Mouse (Mus musculus) adrenal gland, adult 2 months (tissue): Measurements from ENCODE around the gene Bahcc1. TPM values are rescaled to one million over a fixed set of nuclear protein-coding genes. Genes with fewer than 3 reads are reported as not detected.

ENCODE experiments used
- DNase-seq: peaks from one replicate; pipeline ENCODE4 v3.0.0; 2021
- long read RNA-seq: library from polyadenylated mRNA; stranded (forward); transcript quantifications from one replicate; pipeline ENCODE4 v2.0.0, GENCODE M21; 2021
- polyA plus RNA-seq: library from polyadenylated mRNA; depleted of rRNA; stranded (reverse); fragments of >200 nt; gene quantifications from 2 replicates; pipeline ENCODE4 v1.2.3, GENCODE M21; 2012; rRNA removed
- total RNA-seq, 2 experiments: library from RNA; stranded (reverse); gene quantifications; 2 replicates each; pipeline ENCODE4 v1.2.3; 2021

Bahcc1 gene
- total RNA-seq = 10 to 100 TPM in 1 of 2 experiments, 1 to 10 TPM in 1; 9.2 to 21.9 TPM
- polyA plus RNA-seq = 17.9 and 19.5 TPM in 2 replicates
- long read RNA-seq, partial matches to known transcripts = 2 of 3 reads
- long read RNA-seq, other reads (novel, unspliced or antisense) = 1 of 3 reads

DNA sequence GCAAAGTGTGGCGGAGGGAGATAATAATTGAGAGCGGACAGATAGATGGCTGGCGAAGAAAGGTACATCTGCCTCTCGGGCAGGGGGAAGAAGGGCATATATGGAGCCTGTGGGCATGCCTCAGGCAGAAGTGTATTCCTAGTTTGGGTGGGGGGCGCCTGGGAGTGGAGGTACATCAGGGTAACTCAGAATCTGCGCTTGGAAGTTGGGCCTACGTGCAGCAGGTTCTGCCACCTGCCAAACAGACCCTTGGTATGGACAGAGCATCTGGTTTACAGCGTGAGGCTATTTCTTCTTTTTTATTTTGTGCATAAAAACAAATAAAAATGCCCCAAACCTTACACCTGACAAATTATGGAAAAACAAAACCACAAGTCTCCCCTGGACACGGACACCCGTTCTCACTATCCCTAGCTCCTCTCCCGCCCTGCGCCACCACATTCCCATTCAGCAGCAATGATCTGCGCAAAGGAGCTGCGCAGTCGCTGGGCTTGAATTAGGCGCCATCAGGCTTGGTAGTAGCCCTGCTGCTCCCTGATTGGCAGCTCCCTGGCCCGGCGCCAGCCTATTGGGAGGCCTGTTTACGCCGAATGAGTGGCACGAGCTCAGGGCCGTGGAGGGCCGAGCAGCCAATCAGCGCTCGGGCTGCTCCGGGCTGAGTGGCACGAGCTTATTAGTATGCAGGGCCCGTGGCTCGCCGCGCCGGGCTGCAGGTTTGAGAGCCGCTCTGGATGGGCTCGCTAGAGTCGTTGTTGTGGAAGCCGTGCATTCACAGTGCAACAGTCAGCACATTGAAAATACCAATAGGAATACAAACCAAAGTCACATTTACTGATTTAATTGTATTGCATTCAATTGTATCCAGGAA, at the start of gene Bahcc1:
TSS of gene Bahcc1 (plus strand) at position 718 of the 868 bp plus-strand sequence.
- DNase-seq = peak; percentile 100

DNA sequence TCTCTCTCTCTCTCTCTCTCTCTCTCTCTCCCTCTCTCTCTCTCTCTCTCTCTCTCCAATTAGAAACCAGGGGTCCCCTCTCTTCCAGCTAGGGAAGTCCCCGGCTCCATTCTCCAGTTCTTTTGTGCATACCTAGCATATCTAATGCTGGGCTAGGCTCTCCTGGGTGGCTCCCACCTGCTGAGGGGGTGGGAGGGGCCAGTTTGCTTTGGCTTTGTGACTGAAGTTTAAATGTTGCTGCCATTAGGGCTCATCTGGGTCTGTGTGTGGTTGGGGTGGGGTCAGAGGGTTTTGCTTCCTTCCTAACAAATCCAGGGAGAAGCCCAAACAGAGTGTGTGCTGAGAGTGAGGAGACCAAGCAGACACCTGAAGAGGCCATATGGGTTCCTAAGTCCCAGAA, 49.6 kb upstream of the Bahcc1 start:
- no peak for DNase-seq

DNA sequence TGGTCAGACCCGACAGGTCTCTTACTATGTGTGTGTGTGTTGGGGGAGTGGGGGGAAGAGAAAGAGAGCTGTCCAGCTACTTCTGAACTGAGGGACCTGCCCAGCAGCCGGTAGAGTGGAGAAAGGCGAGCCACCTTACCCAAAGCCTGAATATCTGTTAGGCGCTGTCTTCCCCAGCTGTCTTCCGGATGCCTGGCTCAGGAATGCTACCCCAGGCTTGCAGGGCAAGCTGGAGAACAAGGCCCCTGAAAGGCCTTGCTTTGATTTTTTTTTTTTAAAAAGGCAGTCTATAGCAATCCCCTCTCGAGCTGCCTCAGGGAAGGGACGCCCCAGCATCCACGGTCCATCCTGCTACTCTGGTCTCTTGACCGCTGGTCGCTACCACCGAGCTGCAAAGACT, 49.0 kb upstream of the Bahcc1 start:
- DNase-seq = no peak

DNA sequence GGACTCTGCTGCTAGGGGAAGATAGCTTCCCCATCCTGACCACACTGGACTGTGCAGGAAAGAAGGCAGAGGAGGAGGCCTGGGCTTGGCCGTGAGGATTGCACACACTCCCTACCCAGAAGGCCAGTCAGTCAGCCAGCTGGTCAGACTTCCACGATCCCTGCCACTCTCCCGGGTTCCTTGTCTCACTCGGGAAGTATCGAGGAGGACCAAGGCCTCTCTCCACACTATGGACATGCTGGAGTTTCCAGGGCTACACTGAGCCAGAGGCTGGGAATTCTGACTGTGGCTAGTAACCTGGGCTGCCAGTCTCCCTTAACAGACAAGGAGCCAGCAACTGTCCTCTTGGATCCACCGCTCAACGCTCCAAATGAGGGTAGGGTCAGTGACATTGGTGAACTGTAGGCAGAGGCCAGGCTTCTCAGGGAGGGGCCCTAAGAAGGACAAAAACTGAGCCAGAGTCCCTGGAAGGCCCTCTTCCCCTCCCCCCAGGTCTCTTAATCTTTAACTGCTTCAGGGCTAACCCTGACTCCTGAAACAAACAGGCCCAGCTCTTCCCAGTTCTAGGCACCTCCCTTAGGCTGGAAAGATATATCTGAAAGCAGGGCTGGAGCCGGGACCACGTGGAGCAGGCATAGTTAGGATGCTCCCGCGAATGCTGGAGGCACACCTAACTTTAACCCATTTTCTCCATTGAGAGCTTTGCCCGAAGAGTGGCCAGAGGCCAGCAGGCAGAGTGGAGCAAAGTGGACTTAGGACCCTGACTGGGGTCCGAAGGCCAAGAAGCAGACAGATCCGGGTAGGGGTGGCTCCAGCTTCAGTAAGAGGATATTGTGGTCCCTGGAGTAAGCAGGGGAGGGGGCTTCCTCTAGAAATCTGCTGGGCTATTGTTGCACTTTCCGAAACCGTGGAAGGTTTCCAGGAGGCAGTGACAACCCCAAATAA, 48.1 kb upstream of the Bahcc1 start:
- peak; percentile 77 for DNase-seq

DNA sequence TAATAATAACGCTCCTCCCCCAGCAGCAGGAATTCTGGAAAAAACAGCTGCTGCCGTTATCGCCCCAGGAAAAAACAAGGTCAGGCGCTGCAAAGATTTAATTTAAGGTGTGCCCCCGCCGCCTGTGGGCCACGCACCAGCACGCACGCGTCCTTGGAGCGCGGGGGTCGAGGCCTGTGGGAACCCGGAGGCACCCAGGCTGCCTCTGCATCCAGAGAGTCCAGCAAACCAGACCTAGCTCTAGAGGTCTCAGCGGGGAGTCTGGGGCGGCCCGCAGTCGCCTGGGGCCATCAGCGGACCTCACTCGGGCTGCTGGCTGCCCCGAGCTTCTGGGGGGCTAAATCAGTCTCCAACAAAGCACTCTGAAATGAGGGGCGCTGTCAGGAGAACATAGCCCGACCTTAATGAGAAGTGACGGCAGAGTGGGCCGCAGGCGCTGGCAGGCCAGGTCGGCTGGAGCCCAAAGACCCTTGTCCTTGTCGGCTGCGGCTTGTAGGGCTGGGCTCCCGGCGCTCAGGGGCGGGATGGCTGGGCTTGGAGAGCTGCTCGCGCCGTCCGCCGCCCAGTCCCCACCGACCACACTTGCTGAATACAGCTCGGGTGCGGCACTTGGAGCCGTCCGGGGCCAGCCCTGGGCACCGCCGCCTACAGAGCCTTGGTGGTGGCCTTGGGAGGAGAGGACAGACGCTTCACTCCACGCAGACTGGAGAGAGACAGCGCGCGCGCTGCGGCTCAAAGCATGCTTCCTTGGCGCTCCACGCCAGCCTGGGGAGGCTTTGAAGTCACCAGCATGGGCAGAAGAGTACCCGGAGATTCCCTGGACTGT, 47.2 kb upstream of the Bahcc1 start:
- DNase-seq = peak; percentile 89

DNA sequence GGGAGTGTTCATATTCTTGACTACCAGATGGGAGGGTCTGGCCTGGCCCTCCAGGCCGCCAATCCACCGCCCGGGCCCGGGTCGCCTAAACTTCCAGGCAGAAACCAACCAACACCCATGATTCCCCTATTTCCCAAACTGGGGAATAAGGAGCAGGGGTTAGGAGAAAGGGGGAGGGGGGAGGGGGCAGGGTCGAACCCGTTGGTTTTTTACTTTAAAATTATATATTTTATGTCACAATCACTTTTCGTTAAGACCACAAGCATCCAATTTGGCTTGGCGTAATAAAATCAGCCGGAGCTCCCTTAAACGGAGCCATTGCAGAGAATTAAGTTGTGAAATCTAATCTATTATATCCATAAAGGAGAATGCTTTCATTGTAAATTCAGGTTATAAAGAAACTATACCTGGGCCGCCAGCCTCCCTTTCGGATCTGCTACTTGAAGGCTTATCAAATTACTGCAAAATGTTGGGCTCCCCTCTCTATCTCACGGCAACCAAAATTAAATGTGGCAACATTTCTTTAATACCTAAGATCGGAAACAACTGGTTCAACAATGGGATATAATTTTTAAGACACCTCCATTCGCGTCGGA, 46.5 kb upstream of the Bahcc1 start:
- DNase-seq = no peak

DNA sequence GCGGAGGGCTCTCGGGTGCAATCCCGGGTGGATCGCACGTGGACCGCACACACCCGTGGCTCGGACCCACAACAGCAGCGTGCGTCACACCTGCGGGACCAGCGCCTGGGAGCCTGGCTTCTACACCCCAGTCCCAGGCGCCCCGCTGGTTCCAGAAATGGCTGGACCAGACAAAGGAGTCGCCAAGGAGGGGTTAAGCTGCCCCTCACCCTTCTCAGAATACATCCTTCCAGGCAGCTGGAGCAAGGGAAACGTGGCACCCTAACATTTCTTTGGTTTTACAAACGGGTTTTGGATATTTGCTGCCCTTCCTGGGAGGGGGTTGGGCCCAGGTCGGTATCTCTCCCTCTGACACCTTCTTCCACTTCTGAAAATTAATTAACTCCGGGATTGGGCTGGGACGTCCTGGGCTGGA, 45.9 kb upstream of the Bahcc1 start:
- DNase-seq = peak; percentile 75

DNA sequence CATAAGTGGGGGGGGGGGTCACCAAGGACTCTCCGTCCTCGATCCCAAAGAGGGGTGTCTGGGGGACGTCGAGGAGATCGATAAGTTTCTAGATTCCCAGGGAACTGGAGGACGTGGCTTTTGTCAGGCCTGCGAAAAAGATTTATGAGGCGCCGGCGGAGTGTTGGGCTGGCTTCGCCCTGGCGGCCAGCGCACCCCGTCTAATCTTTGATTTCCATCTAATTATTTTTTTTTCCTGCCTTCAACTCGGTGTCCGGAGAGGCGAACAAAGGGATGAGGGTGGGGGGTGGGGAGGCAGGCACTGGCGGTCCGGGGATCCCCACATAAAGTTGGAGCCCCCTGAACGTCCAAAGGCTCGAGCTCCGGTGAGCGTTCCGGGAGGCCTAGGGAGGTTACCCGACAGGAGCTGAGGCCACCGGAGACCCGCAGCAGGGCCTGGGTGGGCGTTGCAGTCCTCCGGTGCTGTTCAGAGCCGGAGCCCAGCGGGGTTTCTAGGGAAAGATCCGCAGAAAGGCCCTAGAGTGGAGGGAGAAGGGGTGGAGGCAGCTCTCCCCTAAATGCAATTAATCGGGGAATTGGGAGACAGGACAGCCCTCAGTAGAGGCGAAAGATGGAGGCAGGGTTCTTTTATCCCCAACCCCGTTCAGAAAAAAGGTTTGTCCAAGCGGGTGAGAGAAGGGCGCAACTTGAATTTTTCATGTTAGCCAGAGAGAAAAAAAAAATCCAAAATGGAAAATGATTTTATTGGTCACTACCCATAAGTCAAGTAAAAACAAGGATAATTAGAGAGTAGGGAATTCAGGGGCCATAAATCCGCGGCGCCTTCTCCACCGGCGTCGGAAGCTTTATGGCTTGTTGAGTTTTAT, 45.3 kb upstream of the Bahcc1 start:
- peak; percentile 72 for DNase-seq

DNA sequence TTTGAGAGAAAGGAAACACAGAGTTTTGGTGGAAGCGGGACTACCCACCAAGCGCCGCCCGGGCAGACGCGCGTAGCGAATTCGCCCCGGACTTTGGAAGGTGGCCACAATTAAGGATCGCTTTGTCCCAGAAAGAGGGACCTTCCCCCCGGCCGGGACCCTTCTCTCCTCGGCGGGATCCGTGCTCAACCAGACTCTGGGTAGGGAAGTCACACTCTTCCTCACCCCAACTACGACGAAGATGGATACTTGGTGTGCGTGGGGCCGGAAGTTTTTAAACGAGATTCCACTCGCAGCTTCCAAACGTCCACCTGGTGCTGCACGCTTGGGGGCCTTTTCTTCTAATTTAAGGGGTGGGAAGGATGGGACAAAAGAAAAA, 44.7 kb upstream of the Bahcc1 start:
- DNase-seq = peak; percentile 68

DNA sequence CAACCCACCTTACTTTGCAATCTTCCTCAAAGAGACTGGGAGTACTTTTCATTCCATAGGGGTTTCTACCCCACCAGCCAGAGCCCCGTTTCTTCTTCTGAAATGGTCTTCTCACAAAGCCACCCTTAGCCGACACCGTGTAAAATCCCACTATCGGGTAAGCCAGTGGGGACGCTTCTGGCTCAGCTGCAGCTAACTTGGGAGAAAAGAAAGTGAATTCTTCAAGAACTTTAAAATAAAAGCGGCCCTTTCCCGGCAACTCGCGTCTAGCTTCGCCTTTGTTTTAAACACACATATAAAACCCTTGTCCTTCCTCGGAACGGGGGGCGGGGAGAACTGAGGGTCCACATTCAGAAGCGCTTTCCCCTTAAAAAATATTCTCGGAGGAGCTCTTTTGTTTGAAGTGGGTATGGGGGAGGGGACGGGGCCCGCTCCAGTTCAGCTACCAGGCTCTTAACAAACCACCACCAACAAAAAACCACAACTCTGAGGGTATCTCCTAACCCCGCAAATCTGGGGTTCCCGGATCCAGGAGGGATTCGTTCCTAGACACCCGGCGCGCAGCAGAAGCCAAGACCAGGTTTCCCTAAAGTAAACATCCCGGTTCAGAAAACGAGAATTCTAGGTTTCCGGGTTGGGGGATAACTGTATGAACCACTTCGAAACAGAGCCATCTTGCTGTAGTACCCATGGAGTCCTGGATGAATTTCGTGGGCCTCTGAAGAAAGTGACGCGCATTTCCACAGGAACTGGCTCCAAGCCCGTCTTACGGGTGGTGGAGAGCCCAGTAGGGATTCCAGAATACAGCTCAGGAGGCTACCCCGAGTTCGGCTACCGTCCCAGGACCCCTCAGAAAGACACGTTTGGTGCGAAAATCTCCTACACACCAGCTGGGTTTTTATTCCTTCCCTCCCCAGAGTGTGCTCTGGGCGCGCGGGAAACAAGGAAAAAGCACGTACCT, 44.0 kb upstream of the Bahcc1 start:
- DNase-seq = peak; percentile 79

DNA sequence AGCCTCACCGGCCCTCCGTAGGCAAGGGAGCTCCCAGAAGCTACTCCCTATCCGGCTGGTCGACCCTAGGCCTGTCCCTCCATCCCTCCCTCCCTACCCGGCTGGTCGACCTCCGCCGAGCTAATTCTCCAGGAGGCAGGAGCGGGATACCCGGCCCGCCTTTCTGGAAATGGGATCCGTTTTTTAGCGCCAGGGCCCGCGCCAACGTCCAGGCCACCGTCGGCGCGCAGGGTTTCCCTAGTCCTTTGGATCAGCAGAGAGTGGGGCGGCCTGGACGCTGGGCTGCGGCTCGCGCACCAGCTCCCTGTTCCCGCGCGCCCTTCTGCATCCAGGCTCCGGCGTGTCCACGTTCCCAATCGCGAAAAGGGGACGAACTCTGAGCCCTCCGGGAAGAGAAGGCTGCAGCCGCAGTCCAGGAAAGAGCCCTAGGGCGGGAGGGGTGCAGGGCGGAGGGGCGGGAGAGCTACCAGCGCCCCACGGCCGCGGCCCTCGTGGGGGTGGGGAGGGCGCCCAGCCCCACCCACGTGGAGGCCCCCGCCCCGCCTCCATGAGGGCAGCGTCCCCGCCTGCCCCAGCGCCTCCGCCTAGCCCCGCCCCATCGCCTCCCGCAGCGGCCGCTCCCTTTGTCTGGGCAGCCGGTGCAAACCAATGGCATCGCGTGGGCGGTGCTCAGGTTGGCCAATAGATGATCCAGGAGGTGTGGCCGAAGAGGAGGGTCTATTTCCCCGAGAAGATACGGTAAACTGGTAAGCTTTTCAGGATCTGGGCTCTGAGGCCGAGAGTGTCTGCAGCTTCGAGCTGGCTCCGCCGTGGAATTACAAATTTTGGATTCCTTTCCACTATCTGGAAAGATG, 43.1 kb upstream of the Bahcc1 start:
- peak; percentile 100 for DNase-seq

DNA sequence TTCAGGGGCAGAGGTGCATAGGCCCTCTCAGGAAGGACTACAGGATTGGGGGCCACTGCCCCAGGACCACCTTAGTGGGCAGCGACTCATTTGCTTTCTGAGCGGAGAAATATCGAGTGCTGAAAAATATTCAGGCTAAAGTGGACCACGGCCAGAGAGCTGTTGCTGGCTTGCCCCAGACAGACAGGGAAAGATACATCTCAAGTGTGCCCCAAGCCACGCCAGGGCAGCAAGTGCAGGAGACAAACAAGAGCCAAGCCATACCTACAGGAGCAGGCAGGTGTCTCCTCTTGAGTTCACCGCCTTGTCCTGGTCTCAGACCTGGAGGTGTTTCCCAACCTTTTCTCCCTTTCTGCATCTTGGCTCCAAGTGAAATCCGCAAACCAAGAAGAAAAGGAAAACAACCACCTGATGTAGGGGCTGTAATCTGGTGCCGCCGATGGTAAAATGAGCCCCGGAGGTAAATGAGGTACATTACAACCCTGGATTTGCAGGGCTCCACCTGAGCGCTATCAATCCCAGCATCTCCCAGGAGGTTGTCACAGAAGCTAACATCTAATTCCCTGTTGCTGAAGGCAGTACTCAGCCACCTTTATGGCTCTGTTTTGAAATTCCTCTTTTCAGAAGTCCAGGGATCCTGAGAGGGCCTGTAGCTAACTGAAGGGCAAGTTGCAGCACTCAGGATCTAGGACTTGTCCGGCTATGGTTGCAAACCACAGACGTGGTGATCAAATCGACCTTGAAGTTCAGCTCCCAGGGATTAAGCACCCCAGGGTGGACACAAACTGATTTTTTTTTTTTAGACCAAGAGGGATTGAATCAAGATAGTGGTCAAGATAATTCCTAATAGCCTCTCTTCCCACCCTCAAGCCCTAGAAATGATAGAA, 42.0 kb upstream of the Bahcc1 start:
- DNase-seq = peak; percentile 52

DNA sequence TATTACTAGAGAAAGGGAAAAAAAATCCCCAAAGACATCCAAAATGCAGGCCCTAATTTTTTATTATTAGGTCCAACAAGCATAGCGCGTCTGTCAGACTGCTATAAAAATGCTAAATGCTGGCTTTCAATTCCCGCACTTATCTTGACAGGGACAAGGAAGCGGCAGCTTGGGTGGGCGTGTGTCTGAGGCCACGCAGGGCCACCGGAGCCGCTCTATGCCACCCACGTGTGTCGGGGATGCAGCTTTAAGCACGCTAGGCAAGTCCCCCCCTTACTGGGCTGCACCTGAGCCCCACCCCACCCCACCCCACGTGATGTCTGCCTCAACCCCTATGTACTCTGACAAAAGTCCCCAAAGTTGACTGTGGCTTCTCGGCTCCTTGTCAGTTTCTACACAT, 33.9 kb upstream of the Bahcc1 start:
- no peak for DNase-seq

DNA sequence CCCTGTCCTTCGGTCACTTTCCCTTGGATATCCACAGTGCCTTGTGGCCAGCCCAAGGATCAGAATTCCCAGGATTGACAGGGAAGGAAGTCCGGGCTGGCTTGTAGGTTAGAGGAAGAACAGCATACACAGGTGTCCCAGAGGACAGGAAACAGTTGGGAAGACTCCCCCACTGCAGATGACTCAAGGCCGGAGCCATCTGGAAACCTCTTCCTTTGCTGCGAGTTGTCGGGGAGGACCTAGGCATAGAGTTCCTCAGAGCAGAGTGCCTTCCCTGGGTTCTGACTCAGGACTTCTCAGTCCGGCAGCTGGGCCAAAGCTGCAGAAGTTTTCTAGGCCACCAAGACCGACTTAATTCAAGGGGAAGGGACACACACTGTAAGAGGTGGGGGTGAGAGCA, 33.0 kb upstream of the Bahcc1 start:
- no peak for DNase-seq

DNA sequence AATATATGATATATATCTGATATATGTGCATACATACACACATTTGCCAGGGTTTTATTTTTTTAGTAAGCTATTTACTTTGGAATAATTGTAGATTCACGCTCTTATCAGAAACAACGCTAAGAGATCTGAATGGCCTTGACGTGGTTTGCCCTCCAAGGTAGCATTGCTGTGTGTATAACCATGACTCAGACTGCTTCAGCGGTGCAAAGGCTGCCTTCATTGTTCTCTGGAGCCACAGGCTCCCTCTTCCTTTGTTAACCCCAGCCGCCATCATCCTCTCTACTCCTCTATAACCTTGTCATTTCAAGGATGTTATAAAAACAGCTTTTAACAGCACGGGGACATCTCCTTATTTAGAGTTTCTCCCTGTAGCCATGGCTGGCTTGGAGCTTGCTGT, 32.1 kb upstream of the Bahcc1 start:
- DNase-seq = peak; percentile 66

DNA sequence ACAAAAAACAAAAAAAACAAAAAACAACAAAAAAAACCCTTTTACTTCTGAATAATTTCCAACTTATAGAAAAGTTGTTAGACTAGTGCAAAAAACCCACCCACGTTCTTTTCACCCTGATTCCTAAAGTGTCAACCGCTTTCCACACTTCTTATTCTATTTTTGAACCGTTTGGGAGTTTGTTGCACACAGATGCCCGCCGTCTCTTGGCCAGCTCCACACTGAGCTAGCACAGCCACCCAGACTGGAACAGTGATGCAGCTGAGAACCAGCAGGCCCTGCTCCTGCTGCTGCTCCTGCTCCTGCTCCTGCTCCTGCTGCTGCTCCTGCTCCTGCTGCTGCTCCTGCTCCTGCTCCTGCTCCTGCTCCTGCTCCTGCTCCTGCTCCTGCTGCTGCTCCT, 28.5 kb upstream of the Bahcc1 start:
- DNase-seq = no peak

DNA sequence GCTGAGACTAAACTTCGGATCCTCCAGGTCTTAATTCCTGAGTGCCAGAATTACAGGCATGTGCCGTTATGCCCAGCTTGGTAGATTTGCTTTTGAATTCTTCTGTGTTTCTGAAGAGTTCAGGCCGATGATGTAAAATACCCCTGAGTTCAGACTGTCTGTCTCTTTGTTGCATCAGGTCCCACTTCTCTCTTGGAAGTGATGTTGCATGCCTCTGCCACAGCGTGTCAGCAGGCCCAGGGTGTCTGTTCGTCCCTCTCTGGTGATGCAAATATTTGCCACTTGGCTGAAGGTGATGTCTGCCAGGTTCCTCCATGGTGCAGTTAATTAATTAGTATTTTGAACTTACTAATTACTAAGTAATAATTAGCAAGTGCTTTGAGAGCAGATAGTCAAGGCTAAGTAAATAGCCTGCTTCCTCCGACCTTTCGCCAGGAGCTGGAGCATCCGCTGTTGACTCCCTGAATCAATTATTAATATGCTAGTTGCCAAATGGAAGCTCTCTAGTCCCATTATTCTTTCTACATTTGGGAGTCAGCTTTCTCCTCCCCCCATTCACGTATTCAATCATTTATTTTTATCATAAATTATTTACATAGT, 26.6 kb upstream of the Bahcc1 start:
- no peak for DNase-seq
